Mouse (Mus musculus) liver, embryonic 12.5 days (tissue): ENCODE results near the gene Hmga1b. TPM values are rescaled to one million over a fixed set of nuclear protein-coding genes. Genes with fewer than 3 reads are reported as not detected.

Experiments used
- ATAC-seq: fragments of 200-750 bp; cut with Nextera tagmentation; 2 replicates; pipeline ENCODE4 v1.8.0; 2017; ENCODE audit warnings: moderate number of reproducible peaks, mild to moderate bottlenecking, moderate library complexity
- H3K27ac ChIP-seq: fragments of 300-500 bp; sonication (generic); 2 replicates; pipeline ENCODE4 v1.5.1; 2016; ENCODE audit warnings: mild to moderate bottlenecking
- H3K27me3 ChIP-seq: fragments of 300-500 bp; sonication (generic); replicated peaks from 2 replicates; pipeline ENCODE4 v1.6.1; 2016; ENCODE audit warnings: mild to moderate bottlenecking, moderate library complexity
- H3K36me3 ChIP-seq: fragments of 300-500 bp; sonication (generic); 2 replicates; pipeline ENCODE4 v1.6.1; 2016; ENCODE audit warnings: mild to moderate bottlenecking, moderate library complexity
- H3K4me1 ChIP-seq: fragments of 300-500 bp; sonication (generic); 2 replicates; pipeline ENCODE4 v1.6.1; 2016
- H3K4me2 ChIP-seq: fragments of 300-500 bp; sonication (generic); 2 replicates; pipeline ENCODE4 v1.6.1; 2016; ENCODE audit warnings: mild to moderate bottlenecking, moderate library complexity
- H3K4me3 ChIP-seq: fragments of 300-500 bp; sonication (generic); 2 replicates; pipeline ENCODE4 v1.5.1; 2016; ENCODE audit warnings: mild to moderate bottlenecking, moderate library complexity
- H3K9ac ChIP-seq: fragments of 300-500 bp; sonication (generic); 2 replicates; pipeline ENCODE4 v1.6.1; 2016; ENCODE audit warnings: mild to moderate bottlenecking, moderate library complexity
- H3K9me3 ChIP-seq: fragments of 300-500 bp; sonication (generic); replicated peaks from 2 replicates; pipeline ENCODE4 v1.6.1; 2016; ENCODE audit warnings: mild to moderate bottlenecking, moderate library complexity
- WGBS: fragments of 180-500 bp; shearing (Covaris S2); methylation state at CpG from one replicate; pipeline ENCODE4 v1.1.7; 2016; ENCODE audit not compliant: insufficient replicate concordance; 5-methylcytosine and 5-hydroxymethylcytosine counted together
- polyA plus RNA-seq: library from polyadenylated mRNA; unstranded; fragments of >200 nt; fragmentation: Nextera tagmentation; extraction: Ambion mirVana; gene quantifications from 2 replicates; pipeline ENCODE4 v1.2.1, GENCODE M21; 2016

Gene Hmga1b
- polyA plus RNA-seq, 1 experiment from 2014 or later: 7.3 TPM

DNA sequence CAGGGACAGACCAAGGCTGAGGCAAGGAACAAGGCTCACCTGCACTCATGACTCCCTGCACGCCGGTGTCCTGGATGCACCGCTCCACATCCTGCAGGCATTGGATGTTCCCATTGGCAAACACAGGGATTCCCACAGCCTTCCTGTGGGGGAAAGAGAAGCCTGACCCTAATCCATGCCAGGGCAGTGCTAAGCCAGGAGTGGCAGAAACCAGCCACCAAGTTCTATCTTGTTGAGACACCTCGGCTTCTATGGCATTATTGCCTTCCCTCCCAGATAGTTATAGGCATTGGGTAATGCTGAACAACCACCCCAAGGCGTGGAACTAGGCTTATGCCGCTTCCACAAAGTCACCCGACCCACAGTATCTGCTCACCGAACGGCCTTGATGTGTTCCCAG, 30.1 kb downstream of the Hmga1b start:
- H3K4me1 ChIP-seq: peaks cover 27% of the 10 kb centered on the region
- no peak overlapping the region for H3K9ac ChIP-seq
- no peak overlapping the region for H3K4me3 ChIP-seq
- peaks cover 75% of the 10 kb centered on the region for H3K36me3 ChIP-seq
- H3K4me2 ChIP-seq: no peak overlapping the region
- H3K27ac ChIP-seq: no peak overlapping the region
- H3K27me3 ChIP-seq: no peaks in the 10 kb centered on the region
- no peaks in the 10 kb centered on the region for H3K9me3 ChIP-seq
- no peak for ATAC-seq
- 89% methylated on average over 9 of the region's 9 CpGs for WGBS

GRCm38 (mm10) chr11:120795756-120796613, 33.4 kb downstream of the Hmga1b start, which contains the start of gene Dus1l:
Gene Dus1l, minus strand, starts transcription at chr11:120796403.
- Histone ChIP-seq H3K36me3 (peaks cover 42% of the 10 kb centered on the region), H3K4me1 (peaks cover 36% of the 10 kb centered on the region), H3K27ac (peak within 1 kb of the TSS; percentile 76), H3K4me2 (peak within 1 kb of the TSS; percentile 94), H3K9me3 (no peaks in the 10 kb centered on the region), H3K27me3 (no peaks in the 10 kb centered on the region), H3K9ac (peak within 1 kb of the TSS; percentile 99), H3K4me3 (peak within 1 kb of the TSS; percentile 99)
- ATAC-seq: peak; percentile 89
- WGBS: under 1% methylated on average over 59 of the region's 59 CpGs

- H3K4me3 ChIP-seq: peak overlapping the region; percentile 99
- ATAC-seq: peak; percentile 34
- H3K27me3 ChIP-seq: no peaks in the 10 kb centered on the region
- H3K9ac ChIP-seq: peak overlapping the region; percentile 99
- no peaks in the 10 kb centered on the region for H3K9me3 ChIP-seq
- H3K4me1 ChIP-seq: peaks cover 36% of the 10 kb centered on the region
- peak overlapping the region; percentile 94 for H3K4me2 ChIP-seq
- 29% methylated on average over 8 of the region's 8 CpGs for WGBS
- peak overlapping the region; percentile 68; the same call in 1 of the 2 replicates for H3K27ac ChIP-seq
- H3K36me3 ChIP-seq: peaks cover 36% of the 10 kb centered on the region
These were observed 34.0 kb downstream of the Hmga1b start for GRCm38 (mm10) chr11:120796614-120796946.

- H3K4me2 ChIP-seq: no peak overlapping the region
- H3K27me3 ChIP-seq: no peaks in the 10 kb centered on the region
- H3K9me3 ChIP-seq: no peaks in the 10 kb centered on the region
- ATAC-seq: no peak
- H3K4me3 ChIP-seq: no peak overlapping the region
- H3K4me1 ChIP-seq: peaks cover 36% of the 10 kb centered on the region
- no peak overlapping the region for H3K9ac ChIP-seq
- H3K27ac ChIP-seq: no peak overlapping the region
- H3K36me3 ChIP-seq: peaks cover 20% of the 10 kb centered on the region
- 46% methylated on average over 3 of the region's 3 CpGs for WGBS
These were observed 35.6 kb downstream of the Hmga1b start for GRCm38 (mm10) chr11:120798244-120798643.

GRCm38 (mm10) chr11:120799316-120799890, 36.8 kb downstream of the Hmga1b start:
- Histone ChIP-seq H3K9ac (no peak overlapping the region), H3K27me3 (no peaks in the 10 kb centered on the region), H3K4me1 (peaks cover 31% of the 10 kb centered on the region), H3K9me3 (no peaks in the 10 kb centered on the region), H3K4me2 (0 out of 2 replicates have a peak overlapping the region, but pooled peaks have one; percentile 1), H3K4me3 (no peak overlapping the region), H3K27ac (no peak overlapping the region), H3K36me3 (peaks cover 8% of the 10 kb centered on the region)
- WGBS: 47% methylated on average over 6 of the region's 6 CpGs
- ATAC-seq: no peak

- H3K9ac ChIP-seq: no peak overlapping the region
- no peak overlapping the region for H3K4me3 ChIP-seq
- H3K27me3 ChIP-seq: no peaks in the 10 kb centered on the region
- H3K9me3 ChIP-seq: no peaks in the 10 kb centered on the region
- peaks cover 22% of the 10 kb centered on the region for H3K4me1 ChIP-seq
- peak; percentile 43; the same call in 1 of the 2 replicates for ATAC-seq
- no peak overlapping the region for H3K27ac ChIP-seq
- 16% methylated on average over 10 of the region's 10 CpGs for WGBS
- H3K36me3 ChIP-seq: 0 out of 2 replicates have a peak, but pooled peaks cover 1% of the 10 kb centered on the region
- H3K4me2 ChIP-seq: 0 out of 2 replicates have a peak overlapping the region, but pooled peaks have one; percentile 1
These were observed 37.7 kb downstream of the Hmga1b start for GRCm38 (mm10) chr11:120800061-120800904.

- 70% methylated on average over 7 of the region's 7 CpGs for WGBS
- no peaks in the 10 kb centered on the region for H3K9me3 ChIP-seq
- ATAC-seq: no peak
These were observed 41.7 kb downstream of the Hmga1b start for GRCm38 (mm10) chr11:120804274-120804673.

DNA sequence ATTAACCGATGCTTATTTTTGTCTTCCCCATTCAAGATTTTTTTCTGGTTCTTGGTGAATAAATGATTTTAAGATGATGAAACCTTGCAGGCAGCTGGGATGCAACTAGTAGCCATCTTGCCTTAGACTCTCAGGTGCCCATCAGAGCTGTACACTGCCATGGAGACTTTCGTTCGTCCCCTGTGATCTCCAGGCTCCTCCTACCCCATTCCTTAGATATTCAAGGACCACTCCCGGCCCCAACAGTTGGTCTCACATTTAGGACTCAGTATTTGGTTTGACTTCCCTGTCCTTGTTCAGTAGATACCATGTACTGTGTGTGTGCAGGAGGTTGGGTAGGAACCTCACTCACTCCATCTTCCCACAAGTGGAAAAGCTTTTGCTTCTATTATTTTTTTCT, 42.2 kb downstream of the Hmga1b start:
- no peak for ATAC-seq
- Histone ChIP-seq H3K4me1 (peaks cover 8% of the 10 kb centered on the region), H3K4me3 (no peak overlapping the region), H3K4me2 (no peak overlapping the region), H3K27ac (no peak overlapping the region), H3K9me3 (no peaks in the 10 kb centered on the region), H3K36me3 (peaks cover 46% of the 10 kb centered on the region), H3K27me3 (no peaks in the 10 kb centered on the region), H3K9ac (no peak overlapping the region)
- WGBS: 67% methylated on average over 4 of the region's 4 CpGs

More at GRCm38 (mm10) chr11:120804274-120804673, 41.7 kb downstream of the Hmga1b start:
- Histone ChIP-seq H3K4me1 (peaks cover 9% of the 10 kb centered on the region), H3K36me3 (peaks cover 41% of the 10 kb centered on the region), H3K9ac (no peak overlapping the region), H3K4me3 (no peak overlapping the region), H3K27me3 (no peaks in the 10 kb centered on the region), H3K4me2 (no peak overlapping the region), H3K27ac (no peak overlapping the region)

DNA sequence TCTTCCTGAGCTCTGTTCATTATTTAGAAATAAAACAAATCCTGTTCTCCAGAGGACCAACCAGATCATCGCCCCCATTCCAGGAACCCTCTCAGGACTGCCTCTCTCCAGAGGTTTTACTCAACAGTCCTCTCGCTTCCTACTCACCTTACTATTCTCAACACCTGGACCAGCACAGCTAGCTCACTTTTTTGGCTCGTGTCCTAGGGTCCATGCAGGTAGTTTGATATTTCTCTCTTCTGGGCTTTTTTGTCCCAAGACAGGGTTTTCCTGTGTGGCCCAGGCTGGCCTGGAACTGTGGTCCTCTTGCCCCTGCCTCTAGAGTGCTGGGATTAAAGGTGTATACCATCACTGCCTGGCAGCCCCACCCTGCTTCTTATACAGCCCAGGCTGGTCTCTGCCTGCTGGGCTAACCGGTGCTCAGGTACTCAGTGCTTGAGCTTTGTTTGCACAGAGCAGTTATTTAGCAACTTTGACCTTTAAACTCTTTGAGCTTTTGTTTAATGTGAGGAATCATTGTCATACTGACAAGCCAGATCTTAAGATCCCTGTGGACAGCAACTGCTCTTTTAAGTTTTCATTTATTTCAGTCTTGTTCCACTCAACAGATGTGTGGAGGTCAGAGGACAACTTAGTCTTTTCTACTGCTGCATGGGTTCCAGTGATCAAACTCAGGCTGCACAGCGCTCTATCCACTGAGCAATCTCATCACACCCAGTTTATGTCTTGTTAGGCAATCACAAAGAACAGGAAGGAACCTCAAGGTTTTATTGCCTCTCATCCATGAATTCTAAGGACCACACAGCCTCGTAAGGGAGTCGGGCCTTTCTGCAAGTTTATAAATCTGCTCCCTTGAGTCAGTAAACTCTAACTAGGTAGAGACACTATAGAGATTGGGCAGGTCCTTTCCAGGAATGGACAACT, 43.0 kb downstream of the Hmga1b start:
- Histone ChIP-seq H3K4me1 (no peaks in the 10 kb centered on the region), H3K27me3 (no peaks in the 10 kb centered on the region), H3K27ac (no peak overlapping the region), H3K36me3 (peaks cover 55% of the 10 kb centered on the region), H3K4me3 (no peak overlapping the region), H3K4me2 (no peak overlapping the region), H3K9ac (no peak overlapping the region), H3K9me3 (no peaks in the 10 kb centered on the region)
- WGBS: 77% methylated on average over 7 of the region's 7 CpGs
- ATAC-seq: no peak

GRCm38 (mm10) chr11:120808010-120808409, 45.4 kb downstream of the Hmga1b start:
- H3K36me3 ChIP-seq: peaks cover 78% of the 10 kb centered on the region
- H3K4me3 ChIP-seq: no peak overlapping the region
- H3K9ac ChIP-seq: no peak overlapping the region
- ATAC-seq: no peak
- no peak overlapping the region for H3K27ac ChIP-seq
- no peaks in the 10 kb centered on the region for H3K4me1 ChIP-seq
- H3K4me2 ChIP-seq: no peak overlapping the region
- no peaks in the 10 kb centered on the region for H3K27me3 ChIP-seq
- no peaks in the 10 kb centered on the region for H3K9me3 ChIP-seq
- 70% methylated on average over 12 of the region's 12 CpGs for WGBS

GRCm38 (mm10) chr11:120812068-120812467, 49.5 kb downstream of the Hmga1b start:
- no peaks in the 10 kb centered on the region for H3K9me3 ChIP-seq
- no peak overlapping the region for H3K27ac ChIP-seq
- peaks cover 100% of the 10 kb centered on the region for H3K36me3 ChIP-seq
- no peak for ATAC-seq
- H3K4me2 ChIP-seq: no peak overlapping the region
- no peak overlapping the region for H3K4me3 ChIP-seq
- H3K9ac ChIP-seq: no peak overlapping the region
- 87% methylated on average over 16 of the region's 16 CpGs for WGBS
- H3K4me1 ChIP-seq: no peaks in the 10 kb centered on the region
- H3K27me3 ChIP-seq: no peaks in the 10 kb centered on the region
